Mouse (Mus musculus) gastrocnemius, adult 8-10 months (tissue): ENCODE data around the gene Gm20661. TPM values are rescaled to one million over a fixed set of nuclear protein-coding genes. Genes with fewer than 3 reads are reported as not detected.
A peak's percentile ranks its signal among the peaks of the same experiment; 100 is the strongest.
"Not testable (repeated sequence)": the region's sequence is repeated elsewhere in the genome, so short reads cannot be mapped to it uniquely, and the experiment has no call there.

ENCODE experiments used
- DNase-seq, 2 experiments: peaks; one replicate each; pipeline ENCODE4 v3.0.0; 2022; ENCODE audit warnings: low spot score in 2 of 2
- total RNA-seq, 4 experiments: library from RNA; stranded (reverse); gene quantifications; 2 replicates each; pipeline ENCODE4 v1.2.4; 2022

Gm20661 gene
- total RNA-seq, 4 experiments from 2014 or later, result not detected

DNA sequence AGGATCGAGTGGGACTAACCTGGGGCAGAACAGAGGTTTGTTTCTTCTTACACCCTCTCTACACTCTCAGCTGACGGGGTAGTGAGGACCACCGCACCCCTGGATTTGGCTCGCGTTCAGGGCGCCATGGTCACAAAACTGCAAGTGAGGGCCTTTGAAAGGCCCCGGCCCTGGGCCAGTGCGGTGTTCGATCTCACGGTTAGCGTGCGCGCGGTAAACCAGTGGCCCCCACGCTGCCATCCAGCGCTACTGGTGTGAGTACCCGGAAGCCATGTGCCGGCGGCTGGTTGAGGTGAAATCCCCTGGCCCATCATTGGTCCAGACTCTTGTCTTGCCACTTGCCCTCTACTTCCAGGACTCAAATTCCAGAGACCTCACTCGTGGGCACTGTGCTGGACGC is 12.7 kb downstream of the Gm20661 start:
- DNase-seq, result no peak

DNA sequence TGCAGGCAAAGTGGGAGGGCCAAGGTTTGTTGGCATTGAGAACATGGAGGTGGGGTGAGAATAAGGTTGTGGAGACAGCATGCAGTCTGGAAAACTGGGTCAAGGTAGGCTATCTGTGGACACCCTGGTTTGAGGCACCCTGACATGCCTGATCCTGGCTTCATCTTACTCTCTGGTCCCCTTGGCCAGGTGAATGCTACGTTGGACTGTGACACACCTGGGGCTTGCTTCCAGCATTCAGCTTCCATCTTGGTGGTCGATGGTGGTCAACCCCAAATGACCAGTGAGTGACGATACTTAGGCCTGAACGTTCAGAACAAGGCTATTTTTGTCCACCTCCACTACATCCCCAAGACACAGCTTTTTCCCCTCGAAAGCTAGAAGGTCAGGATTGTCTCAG is 13.2 kb downstream of the Gm20661 start, which contains the start of gene Gm20662:
TSS of gene Gm20662 (plus strand) at position 301 of the 400 bp plus-strand sequence.
- DNase-seq, result no peak

DNA sequence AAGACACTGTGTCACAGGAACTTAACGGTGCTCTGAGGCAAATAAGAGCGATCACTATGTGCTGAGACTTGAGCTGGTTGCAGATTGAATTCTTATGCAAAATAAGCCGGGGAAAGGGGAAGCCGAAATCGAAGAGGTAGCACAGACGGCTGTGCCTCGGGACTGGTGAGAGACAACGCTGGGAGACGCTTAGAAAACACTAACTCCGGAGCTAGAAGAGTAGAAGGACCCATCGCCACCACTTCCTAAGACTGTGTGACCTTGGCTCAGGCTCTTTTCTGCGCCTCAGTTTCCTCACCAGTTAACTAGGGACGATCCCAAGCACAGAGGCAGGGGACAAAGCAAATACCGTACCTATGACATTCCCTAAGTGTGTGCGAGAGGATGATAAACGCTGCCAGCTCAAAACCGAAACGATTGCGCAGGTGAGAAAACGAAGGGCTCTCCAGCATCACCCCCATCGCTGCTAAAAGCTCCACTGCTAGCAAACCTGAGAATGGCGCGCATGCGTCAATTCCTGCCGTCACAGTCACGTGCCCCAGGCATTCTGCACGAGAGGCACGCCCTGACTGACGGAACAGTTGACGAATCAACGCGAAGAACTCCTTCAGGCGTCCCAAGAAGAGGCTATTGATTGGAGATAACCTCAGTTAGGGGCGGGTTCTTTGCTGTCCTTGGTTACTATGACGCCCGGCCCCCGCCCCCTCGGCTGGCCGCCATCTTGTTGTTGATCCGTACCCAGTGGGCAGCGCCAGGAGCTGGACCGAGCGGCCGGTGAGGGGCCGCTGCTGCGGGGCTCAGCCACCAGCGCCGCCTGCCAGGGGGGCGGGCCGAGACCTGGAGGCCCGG is 19.3 kb downstream of the Gm20661 start, which contains the start of gene Ip6k1:
TSS of gene Ip6k1 (plus strand) at position 580 of the 849 bp plus-strand sequence.
- DNase-seq, result peak; percentile 100

DNA sequence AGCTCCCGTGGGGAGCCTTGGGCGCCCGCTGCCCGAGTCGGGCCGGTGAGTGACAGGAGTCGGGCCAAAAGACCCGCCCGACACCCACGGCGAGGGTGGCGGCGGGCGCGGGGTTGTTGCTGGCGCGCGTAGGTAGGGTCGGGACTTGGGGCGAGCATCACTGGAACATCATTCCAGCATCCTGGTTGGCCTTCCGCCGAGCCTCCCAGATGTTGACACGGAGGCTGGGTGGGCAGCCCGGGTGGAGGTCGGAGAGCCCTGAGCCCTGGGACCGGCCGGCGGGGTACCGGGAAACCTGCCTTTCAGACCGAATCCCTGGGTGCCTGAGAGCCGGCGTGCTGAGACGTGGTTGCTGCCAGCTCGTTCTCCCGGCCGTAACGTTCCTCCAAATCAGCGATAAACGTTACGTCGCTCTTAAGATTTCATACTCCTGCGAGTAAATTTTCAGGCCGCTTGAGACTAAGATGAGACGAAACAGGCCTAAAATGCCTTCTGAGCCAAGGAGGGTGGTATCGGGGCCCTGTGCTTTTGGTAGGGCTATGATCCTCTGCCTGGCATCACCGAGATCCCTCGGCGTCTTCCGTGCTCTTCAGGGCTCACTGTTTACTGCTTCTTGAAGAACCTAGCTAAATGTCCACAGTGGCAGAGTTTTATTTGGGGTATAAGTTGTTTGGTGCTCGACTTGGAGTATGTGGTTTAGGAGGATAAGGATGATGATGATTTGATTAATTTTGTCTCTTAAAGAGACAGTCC is 20.1 kb downstream of the Gm20661 start:
- DNase-seq, result no peak

DNA sequence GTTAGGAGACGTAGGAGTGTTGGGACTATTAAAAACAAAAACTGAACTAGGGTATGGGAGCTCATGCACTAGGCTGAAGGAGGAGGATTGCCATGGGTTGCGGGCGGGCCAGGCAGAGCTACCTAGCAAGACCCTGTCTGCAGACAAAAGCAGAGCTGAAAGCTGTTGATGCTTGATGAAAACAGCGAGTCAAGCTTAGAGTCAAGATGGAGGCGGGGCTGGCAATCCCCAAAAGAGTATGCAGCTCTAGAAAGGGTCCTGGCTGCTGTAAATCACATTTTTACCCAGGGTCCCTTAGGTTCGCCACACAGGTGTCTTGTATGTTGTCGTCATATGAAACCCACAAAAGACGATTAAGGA is 20.7 kb downstream of the Gm20661 start:
- DNase-seq, result no peak

DNA sequence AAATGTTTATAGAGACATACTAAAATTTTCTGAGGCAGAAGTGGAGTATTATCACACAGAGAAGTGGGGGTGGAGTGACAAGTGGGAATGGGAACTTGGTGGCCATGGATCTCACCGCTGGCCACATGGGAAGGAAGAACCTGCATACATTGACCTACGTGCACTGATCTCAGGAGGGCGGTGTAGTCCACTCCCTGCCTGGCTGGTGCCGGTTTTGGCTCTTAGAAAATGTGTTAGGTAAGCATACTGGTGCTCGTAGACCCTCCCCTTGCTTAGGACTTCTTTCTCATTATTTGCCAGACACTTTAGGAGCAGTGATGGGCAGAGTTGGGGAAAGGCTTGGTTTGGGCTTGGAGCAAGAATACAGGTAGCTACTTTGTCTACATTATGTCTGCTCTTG is 25.2 kb downstream of the Gm20661 start:
- no peak for DNase-seq

DNA sequence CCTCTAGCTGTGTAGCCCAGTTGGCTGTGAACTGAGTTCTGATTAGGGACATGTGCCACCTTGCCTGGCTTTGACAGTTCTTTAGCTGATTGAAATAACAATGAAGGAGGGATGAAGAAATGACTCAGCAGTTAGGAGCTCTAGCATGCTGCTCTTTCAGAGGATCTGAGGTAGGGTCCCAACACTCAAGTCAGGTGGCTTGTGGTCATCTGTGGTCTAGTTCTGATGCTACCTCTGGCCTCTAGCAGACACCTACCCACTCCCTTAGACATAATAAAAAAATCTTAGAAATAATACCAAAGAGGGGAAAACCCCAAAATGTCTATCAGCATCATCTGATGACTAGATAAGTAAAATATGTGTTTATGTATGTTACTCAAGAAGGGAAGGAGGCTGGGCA is 27.5 kb downstream of the Gm20661 start:
- no peak for DNase-seq

DNA sequence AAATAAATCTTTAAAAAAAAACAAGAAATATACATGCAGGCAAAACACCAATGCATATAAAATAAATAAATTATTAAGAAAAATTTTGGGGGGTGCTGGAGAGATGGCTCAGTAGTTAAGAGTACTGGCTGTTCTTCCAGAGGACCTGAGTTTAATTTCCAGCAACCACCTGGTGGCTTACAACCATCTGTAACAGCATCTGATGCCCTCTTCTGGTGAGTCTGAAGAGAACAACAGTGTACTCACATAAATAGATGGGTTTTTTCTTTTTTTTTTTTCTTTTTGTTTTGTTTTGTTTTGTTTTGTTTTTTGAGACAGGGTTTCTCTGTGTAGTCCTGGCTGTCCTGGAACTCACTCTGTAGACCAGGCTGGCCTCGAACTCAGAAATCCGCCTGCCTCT is 30.7 kb downstream of the Gm20661 start:
- not testable (repeated sequence) for DNase-seq

DNA sequence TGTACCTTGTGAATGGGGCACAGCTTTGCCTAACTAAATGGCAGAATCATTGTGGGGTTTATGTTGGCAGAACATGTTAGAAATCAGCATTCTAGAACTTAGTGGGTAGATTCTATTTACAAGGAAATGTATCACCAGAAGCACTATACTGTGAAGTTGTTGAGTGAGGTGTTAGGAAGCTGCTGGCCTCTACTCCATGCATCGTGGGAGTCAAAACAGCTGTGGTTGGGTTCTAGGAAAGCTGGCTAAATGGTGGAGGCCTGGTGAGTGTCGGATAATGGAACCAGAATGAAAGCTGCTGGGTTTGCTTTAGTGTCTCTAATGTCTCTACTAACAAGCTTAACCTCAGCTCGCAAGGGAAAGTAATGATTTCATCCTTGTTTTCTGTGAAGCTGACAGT is 34.3 kb downstream of the Gm20661 start:
- DNase-seq, result no peak

DNA sequence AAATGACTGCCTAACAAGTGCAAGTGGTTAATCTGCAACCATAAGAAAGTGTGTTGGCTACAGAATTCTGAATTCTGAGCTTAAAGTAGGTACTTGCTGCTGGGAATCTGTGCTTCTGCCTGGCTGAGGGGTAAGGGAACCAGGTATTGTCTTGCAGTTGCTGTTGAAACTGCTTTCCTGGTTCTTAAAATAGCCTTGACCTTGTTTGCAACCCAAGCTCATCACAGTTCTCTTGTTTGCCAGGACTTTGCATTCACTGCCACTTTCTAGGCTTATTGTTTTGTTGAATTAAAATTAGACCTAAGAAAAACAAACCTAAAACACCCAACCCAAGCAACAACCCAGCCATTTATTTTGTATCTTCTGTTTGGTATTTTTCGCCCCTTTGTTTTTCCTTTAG is 37.9 kb downstream of the Gm20661 start:
- no peak for DNase-seq

DNA sequence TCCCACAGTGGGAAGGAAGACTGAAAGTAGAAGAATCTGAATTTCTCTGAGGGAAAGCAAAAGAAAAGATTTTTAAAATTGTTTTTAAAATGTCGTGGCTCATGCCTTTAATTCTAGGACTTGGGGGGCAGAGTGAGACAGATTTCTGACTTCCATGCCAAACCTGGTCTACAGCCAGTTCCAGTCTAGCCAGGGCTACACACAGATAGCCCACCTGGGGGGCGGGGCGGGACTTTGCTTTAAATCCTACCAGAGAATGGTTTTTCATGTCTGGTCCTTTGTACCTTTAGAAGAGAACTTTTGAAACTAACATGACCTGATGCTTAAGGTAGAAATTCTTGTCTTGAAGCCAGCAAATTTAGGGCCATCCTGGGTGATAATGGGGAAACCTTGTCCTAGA is 40.4 kb downstream of the Gm20661 start:
- no peak for DNase-seq

DNA sequence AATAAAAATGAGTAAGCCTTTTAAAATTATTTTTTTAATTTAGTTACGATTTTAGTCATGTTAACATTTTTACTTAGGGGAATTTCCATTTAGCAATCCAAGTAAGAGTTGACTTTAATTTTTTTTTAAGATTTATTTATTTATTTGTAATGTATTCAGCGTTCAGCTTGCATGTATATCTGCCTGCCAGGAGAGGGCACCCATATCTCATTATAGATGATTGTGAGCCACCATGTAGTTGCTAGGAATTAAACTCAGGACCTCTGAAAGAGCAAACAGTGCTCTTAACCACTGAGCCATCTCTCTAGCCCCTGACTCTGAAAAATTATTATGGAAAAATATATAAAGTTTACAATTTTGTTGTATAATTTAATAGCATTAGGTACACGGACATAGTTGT is 43.7 kb downstream of the Gm20661 start:
- no peak for DNase-seq

DNA sequence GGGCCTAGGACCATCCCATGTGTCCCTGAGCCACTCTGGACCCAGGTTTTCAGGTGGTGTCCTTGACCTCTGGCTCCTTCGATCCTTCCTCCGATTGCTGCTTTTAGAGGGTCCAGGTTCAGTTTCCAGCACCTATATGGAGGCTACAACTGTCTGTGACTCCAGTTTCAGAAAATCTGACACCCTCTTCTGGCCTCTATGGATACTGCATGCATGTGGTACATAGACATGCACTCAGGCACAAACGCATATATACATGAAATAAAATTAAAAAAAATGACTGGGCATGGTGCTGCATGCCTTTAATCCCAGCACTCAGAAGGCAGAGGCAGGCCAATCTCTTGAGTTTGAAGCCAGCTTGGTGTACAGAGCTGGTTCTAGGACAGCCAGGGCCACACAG is 45.0 kb downstream of the Gm20661 start:
- DNase-seq, result no peak

DNA sequence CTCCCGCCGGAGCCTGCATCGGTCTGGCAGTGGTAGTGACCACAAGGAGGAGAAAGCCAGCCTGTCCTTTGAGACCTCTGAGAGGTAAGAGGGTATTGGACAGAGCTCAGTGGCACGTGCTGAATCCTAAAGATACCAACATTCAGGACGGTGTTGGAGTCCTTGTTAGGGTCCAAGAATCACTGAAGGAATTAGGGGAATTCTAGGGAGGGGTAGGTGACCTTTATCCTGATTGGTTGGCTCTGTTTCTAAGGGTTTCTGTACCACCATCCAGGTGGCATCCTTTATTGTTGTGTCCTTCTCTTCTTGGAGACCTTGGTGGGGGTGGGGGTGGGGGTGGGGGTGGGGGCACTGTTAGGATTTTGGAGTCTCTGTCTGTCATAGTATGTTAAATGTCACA is 49.3 kb downstream of the Gm20661 start:
- no peak for DNase-seq

DNA sequence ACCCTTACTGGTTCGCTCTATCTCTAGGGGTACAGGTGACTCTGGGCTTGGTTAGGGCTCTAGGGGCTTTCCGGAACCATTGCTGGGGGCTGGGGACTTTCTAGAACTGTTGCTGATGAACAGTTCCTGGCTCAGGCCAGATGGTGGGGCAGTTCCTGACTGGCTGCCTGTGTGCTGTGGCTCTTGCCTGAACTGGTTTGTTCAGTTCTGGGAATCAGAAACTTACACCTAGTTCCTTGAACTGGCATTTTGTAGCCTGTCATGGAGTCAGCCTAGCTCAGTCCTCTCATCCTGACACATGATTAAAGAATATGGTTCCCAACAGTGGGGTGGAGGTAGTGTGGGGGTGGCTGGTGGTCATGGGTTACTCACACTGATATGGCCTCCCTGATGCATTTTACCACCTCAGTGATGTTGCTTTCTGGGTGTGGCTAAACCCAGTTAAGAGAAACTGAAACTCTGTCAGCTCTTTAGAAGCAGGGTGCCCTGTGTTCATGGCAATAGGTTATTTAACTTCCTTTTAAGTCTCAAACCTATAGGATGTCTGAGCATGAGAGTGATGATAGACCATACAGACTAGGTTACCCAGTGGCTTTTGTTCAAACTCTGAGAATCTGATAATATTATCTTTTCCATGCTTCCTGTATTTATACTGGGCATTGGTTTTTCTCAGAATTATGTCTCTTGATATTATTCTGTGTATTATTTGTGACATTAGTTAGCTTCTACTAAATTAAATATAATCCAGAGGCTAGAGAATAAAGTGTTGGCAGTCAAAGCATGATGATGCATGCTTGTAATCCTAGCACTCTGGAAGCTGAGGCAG is 52.7 kb downstream of the Gm20661 start:
- DNase-seq, result no peak

Other genes with a start within 250 kb of the Gm20661 start
- 10 to 100 TPM; 21.0 to 34.8 (median 26.8) TPM for gene Rbm5, start 212.1 kb upstream of the Gm20661 start, total RNA-seq
- 10 to 100 TPM; 17.3 to 20.0 (median 18.0) TPM for gene Rbm6, start 109.8 kb upstream of the Gm20661 start, total RNA-seq
- gene Mon1a, start 94.9 kb upstream of the Gm20661 start, total RNA-seq, result 10 to 100 TPM; 10.8 to 14.7 (median 11.9) TPM
- gene Mst1r, start 76.2 kb upstream of the Gm20661 start, total RNA-seq, result 1 to 10 TPM in 1 of 4 experiments, under 1 TPM in 3; 0.43 to 1.4 (median 0.82) TPM
- not detected for gene Actl11, start 54.6 kb upstream of the Gm20661 start, total RNA-seq
- gene Camkv, start 47.4 kb upstream of the Gm20661 start, total RNA-seq, result under 1 TPM; 0.20 to 0.46 (median 0.35) TPM
- 1 to 10 TPM in 1 of 4 experiments, under 1 TPM in 3; 0.47 to 1.6 (median 0.57) TPM for gene Traip, start 32.9 kb upstream of the Gm20661 start, total RNA-seq
- 1 to 10 TPM; 2.2 to 2.7 (median 2.5) TPM for gene Uba7, start 7.6 kb upstream of the Gm20661 start, total RNA-seq
- 1 to 10 TPM; 1.3 to 2.5 (median 2.0) TPM for gene Inka1, start 2.8 kb downstream of the Gm20661 start, total RNA-seq
- not detected for gene Cdhr4, start 9.4 kb downstream of the Gm20661 start, total RNA-seq
- 1 to 10 TPM in 3 of 4 experiments, not detected in 1; 1.3 to 1.9 (median 1.3) TPM for gene Gm20662, start 13.3 kb downstream of the Gm20661 start, total RNA-seq
- gene Ip6k1, start 19.4 kb downstream of the Gm20661 start, total RNA-seq, result 10 to 100 TPM; 19.7 to 22.9 (median 21.3) TPM
- gene Gmppb, start 66.2 kb downstream of the Gm20661 start, total RNA-seq, result 1 to 10 TPM; 4.3 to 6.2 (median 4.8) TPM
- gene Amigo3, start 70.1 kb downstream of the Gm20661 start, total RNA-seq, result 1 to 10 TPM in 3 of 4 experiments, under 1 TPM in 1; 0.80 to 2.2 (median 1.5) TPM
- under 1 TPM in 1 of 4 experiments, not detected in 3; 0.40 TPM for gene Mst1, start 97.4 kb downstream of the Gm20661 start, total RNA-seq
- 100 to 1,000 TPM; 137 to 185 (median 161) TPM for gene Rnf123, start 100.3 kb downstream of the Gm20661 start, total RNA-seq
- 10 to 100 TPM; 29.4 to 43.5 (median 33.6) TPM for gene Apeh, start 111.5 kb downstream of the Gm20661 start, total RNA-seq
- gene Bsn, start 207.3 kb downstream of the Gm20661 start, total RNA-seq, result under 1 TPM; 0.02 to 0.07 (median 0.04) TPM